Mouse (Mus musculus) urinary bladder, postnatal 14 days (tissue): ENCODE data around the gene Glis3.

Experiments
- DNase-seq: peaks from one replicate; pipeline ENCODE4 v3.0.0; 2021; ENCODE audit warnings: low spot score

The Glis3 gene

GRCm38 (mm10) chr19:28533576-28533975 is 146.3 kb downstream of the Glis3 start:
- DNase-seq, result no peak

DNA sequence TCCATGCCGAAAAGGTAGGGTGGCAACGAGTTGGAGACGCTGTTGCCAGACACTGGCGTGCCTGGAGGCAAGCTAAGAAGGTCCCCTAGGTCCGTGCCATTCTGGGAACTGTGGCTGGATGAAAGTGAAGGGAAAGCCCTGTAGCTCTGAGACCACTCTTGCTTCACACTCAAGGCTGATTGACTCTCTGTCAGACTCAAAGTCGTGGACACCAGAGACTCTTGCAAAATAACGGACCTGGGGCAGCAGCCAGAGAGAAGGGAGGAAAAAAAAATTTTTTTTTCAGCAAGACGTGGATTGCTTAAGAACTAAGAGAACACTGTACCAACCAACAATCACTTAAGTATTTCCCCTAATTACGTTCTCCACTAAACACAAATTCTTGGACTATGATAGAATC is 148.1 kb downstream of the Glis3 start:
- DNase-seq, result no peak

- DNase-seq, result peak; percentile 22
Observed at GRCm38 (mm10) chr19:28530846-28531245, 149.0 kb downstream of the Glis3 start.

DNA sequence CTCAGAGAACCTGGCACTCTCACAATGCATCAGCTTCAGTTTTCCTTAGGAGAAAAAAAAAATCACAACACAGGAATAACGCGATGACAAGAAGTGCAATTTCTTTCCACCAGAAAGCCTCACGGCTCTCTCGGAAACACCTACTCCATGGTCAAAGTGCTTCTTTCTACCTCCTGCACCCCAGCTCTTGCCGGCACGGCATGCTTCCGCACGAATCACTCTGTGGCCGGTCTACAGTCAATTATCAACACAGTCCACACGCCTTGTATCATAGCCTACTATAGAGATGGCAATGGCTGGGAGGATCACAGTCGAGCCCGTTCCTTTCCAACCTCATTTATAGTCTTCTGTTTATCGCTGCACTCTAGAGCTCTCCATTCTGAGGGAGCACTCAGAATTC is 150.9 kb downstream of the Glis3 start:
- DNase-seq, result no peak

DNA sequence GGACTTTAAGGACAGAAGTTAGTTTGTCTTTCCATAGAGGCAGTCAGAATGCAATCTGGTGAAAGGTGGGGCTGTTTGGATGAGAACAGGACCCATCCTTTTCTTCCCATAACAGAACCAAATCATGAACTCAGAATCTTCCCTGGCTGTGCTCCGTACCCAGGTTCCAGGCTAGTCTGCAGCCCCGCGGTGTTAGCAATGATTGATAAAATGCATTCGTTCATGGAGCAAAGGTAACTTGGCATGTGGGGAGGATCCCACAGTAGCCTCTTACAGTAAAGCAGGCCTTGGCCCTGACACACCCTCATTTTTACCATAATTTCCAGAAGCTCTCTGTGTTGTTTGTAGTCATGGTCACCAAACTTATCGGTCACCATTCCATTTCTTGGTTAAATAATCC is 152.4 kb downstream of the Glis3 start:
- DNase-seq, result no peak

DNA sequence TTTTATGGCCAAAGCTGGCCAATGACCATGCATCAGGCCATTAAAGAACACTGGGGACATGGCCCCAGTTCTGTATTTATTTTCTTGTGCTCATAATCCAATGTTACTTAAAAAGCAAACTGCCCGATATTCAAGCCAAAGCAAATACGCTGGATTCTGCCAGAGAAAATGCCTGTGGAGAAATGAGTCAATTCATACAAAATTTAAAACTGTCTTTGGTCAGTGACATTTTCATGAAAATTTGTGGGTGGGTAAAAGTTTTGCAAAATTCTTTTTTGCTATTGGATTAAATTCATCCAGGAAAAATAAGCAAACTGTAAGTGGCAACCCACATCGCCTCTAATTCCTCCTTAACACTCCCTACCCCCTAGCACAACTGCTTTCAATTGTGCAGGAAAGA is 154.5 kb downstream of the Glis3 start:
- no peak for DNase-seq

GRCm38 (mm10) chr19:28522289-28522688 is 157.6 kb downstream of the Glis3 start:
- DNase-seq, result no peak

- no peak for DNase-seq
Observed at GRCm38 (mm10) chr19:28520761-28521181, 159.1 kb downstream of the Glis3 start.

DNA sequence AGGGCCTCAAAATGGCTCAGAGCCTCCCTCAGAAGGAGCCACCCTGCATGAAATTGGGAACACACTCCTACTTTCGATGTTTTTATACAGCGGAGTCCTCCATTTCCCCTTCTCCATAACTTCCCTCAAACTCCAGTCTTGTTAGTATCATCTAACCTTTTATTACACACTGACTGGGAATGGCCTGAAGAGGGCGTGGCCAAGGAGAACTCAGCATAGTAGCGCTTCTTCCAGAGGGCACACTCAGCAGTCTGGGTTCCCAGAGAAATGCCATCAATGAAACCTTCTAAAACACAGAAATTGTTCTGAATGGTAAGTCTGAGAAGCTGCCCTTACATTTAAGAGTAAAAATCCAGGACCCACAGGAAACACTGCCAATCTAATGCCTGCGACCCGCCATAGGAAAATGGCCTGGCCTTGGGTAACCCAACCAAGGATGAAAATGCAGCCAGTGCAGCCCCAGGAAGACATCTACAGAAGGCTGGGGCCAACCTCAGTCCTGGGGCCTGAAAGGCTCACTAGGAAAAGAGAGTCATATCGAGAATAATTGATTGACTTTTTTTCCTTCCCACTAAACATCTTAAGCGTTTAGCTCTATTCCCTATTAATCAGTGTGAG is 159.6 kb downstream of the Glis3 start:
- DNase-seq, result no peak

GRCm38 (mm10) chr19:28519296-28519695 is 160.6 kb downstream of the Glis3 start:
- DNase-seq, result no peak

DNA sequence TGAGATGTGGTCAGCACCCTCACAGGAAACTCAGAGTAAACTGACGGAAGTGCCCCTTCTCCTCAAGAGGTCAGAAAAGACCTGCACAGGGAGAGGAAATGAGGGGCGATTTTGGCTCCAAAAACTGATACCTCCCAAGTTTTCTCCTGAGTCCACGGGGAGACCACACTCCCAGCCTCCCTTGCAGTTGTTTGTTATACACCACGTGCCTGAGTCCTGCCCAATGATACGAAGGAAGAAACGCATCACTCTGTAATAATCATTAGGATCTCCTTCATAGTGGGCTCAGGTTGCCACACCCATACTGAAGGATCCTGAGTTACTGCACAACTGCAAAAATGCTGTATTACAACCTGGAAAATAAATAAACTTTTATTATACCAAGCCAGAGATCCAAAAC is 161.0 kb downstream of the Glis3 start:
- DNase-seq, result no peak

DNA sequence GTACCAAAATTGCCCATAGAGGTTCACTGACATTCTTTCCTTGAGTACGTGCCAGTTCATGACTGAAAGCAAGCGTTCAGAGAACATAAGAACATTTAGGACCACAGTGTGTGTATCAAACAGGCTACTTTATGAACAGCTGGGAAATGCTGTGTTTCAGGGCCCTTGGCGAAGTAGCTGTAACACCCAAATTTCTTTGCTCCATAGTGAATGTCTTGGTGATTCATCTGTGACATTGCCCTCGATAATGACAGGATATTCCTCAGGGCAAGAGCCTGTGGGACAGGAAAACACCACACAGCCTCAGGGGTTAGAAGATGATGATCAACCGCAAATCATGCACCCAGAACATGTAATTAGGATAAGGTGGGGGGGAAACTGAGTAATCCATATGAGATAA is 161.6 kb downstream of the Glis3 start:
- DNase-seq, result no peak

DNA sequence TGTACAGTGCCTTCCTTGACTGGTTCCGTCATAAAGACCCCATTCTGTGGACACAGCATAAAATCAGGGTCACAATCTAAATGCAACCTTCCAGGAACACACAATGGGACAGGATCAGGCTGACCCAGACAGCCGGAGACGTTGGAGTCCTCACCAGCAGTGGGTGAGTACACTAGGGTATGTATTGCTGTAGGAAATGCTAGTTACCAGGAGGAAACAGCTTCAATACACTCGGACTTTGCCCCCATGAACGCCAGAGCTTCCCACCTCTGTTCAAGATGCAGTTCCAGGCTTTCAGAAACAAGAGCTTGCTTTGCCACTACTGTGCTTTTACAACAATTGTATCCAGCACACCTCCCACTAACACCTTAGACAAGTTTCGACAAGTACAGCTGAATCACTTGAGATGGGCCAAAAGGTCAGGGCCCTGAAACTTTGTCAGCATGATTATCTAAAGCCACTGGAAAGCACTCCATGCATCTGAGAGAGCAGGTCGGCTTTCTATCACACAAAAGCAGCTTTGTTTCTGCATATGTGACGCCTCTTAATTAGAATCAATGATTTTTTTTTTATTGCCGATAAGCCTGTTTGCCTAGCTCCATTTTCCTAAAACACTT is 162.3 kb downstream of the Glis3 start:
- DNase-seq, result no peak

DNA sequence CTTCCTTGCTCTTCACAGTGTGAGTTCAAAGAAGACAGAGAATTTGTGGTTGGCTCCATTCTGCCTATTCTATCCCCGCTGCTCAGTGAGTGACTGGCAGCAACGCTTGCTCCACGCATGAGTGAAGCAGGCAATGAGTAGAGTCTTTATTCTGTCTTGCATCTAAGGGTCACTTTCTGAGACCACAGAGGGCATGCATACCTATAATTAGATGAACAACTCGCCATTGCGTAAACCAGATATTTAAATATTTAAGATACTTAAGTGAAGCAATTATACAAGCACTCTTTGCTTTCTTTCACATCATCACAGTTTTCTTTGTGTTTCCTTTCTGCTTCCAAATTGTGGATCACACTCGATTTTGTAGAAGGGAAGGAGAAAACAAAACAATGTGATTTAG is 163.4 kb downstream of the Glis3 start:
- DNase-seq, result no peak

- DNase-seq, result no peak
Observed at GRCm38 (mm10) chr19:28512475-28512874, 167.4 kb downstream of the Glis3 start.

DNA sequence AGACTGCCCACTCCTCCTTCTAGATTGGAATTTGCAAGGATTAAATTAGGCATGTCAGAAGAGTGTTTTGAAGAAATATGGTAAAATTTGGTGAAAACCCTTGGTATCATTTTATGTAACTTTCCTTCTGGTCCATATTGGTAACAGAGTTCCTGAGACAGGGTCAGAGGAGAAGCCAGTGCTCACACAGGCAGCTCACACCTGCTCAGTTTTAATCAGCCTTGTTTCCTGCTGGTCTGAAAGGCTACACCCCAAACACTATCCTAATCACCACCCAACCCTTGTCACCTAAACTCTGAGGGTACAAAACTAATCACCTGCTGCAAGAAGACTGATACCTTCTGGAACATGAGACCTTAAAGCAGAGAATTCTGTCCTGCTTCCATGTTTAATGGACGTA is 168.0 kb downstream of the Glis3 start:
- no peak for DNase-seq

- DNase-seq, result no peak
Observed at GRCm38 (mm10) chr19:28505376-28505775, 174.5 kb downstream of the Glis3 start.

DNA sequence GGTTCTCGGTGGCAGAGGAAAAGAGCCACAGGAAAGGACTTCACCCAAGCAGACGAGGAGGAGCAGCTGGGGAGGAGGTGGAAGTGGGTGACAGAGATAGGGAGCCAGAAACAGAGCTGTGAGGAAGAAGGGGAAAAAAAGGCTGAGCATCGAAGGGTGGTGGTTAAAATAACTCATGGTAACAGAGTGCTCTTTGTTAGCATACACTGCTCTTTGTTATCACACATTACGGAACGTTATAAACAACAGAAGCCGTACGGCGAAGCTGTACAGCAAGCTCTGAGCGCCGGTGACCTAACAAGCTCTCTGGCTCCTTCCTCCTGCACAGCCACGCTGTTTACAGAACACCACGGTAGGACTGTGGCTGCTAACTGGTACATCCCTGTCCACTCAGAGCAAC is 176.9 kb downstream of the Glis3 start:
- no peak for DNase-seq

DNA sequence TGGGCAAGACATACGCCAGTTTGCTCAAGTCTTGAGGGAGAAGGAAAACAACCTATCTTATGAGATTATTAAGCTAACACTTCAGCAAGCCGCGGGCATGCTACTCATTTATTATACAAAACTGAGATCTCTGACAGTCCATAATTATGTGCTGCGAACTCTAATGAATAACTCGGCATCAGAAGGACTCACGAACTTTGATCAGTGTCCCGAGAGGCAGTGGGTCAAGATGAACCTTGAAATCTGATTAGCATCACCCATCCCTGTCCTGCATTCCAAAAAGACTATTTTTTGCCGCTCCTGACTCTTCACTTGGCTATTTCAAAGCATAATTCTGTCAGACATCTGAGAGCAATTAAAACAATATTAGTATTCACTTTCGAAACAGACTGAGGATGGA is 178.9 kb downstream of the Glis3 start:
- no peak for DNase-seq

DNA sequence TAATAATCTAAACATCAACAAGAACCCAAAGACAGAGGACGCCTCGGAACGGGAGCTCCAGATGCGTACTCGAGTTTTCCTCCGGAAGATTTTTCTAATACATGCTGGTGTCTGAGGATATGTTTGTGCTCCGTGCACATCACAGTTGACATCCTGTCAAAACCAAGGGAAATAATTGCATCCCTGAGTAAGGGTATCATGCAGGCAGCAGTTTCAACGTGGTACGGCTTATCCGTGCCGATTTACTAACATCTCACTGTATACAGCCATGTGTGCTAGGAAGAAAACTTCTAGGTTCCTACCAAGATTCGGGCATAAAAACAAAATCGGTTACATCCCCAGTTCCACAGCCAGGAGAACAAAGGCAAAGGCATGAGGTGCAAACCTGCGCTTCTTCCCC is 179.4 kb downstream of the Glis3 start:
- no peak for DNase-seq

GRCm38 (mm10) chr19:28499786-28500185 is 180.1 kb downstream of the Glis3 start:
- DNase-seq, result no peak

DNA sequence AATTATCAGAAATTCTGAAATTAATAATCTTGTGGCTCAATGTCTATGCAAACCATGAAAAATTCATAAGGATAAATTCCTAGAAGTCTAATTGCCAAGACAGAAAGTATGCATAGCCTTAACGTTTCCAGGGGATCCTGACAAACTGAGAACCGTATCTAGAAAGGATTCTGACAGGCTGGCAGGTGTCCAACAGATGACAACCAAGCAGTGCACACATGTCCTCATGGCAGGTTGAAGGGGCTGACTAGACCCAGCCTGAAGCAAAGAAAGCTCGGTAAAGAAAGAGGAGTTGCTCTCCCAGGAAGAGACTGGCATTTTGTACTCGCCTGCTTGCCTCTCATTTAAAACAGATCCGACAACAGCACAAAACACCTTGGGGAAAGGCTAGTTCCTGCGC is 184.0 kb downstream of the Glis3 start:
- DNase-seq, result no peak

DNA sequence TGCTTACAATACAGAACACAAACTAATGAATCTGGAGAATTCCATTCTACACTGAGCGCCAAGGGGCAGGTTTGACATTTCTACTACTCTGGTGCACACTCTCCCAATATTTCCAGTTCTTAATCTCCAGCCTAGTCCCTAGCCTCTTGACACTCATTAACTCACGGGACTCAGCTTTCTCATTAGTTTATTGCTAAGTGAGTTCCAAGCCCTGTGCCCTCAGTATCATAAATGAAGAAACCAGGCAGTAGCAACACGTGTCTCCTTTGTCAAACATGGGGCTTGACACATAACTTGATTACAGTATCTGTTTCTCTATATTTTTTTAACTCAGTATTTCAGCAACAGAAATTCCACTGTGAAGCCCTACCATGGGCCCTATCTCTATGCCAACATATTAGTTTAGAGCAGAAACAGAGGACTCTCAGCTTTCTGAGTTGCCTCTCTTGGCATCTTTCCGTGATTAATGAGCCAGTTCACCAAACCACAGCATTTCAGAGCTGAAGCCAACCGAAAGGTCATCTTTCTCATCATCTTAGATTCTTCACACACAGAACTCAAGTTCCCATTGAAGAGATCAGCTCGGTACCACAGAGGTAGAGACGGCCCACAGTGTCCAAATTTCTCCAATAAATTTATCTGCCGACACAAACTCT is 186.1 kb downstream of the Glis3 start:
- DNase-seq, result no peak

- no peak for DNase-seq
Observed at GRCm38 (mm10) chr19:28478055-28478454, 201.8 kb downstream of the Glis3 start.
